Mouse (Mus musculus): Measurements from ENCODE around the gene Dip2b.

DNA sequence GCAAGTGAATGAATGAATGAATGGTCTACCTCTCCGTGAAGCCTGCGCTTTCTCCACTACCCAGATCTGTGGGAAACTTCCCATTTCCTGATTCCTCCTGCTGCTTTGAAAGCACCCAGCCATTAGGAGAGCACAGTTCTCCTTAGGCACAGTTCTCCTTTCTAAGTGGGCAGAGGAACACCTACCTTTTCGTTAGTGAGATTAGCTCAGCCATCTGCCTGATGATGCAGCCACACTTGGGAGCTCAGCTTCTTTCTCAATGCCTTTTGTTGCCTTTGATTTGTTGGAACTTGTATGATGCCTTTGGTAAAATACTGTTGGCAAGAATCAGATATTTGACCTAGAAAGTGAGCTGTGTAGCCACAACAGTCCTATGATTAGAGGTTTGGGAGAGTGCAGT, 71.5 kb downstream of the Dip2b start:
- TF ChIP-seq POLR2A (IDR thresholded peaks at IDR 0.05; ENCODE audit: control insufficient read depth, low read depth, low read length): no peak
- TF ChIP-seq CTCF (IDR thresholded peaks at IDR 0.05; ENCODE audit: control insufficient read depth, insufficient read depth, insufficient replicate concordance, low read depth, low read length): no peak
